Mouse (Mus musculus) heart, embryonic 15.5 days (tissue): Measurements from ENCODE around the gene Card14. TPM values are rescaled to one million over a fixed set of nuclear protein-coding genes. Genes with fewer than 3 reads are reported as not detected.
A peak's percentile ranks its signal among the peaks of the same experiment; 100 is the strongest.
"Not testable (repeated sequence)": the region's sequence is repeated elsewhere in the genome, so short reads cannot be mapped to it uniquely, and the experiment has no call there.

Experiments used
- ATAC-seq: fragments of 200-750 bp; cut with Nextera tagmentation; replicated peaks from 2 replicates; pipeline ENCODE4 v1.8.0; 2017; ENCODE audit warnings: low read depth, moderate TSS enrichment; ENCODE audit not compliant: insufficient number of reproducible peaks, insufficient read depth, low FRiP score
- H3K27ac ChIP-seq: fragments of 300-500 bp; sonication (generic); 2 replicates; pipeline ENCODE4 v1.5.1; 2015; ENCODE audit warnings: mild to moderate bottlenecking, inconsistent platforms
- H3K27me3 ChIP-seq: fragments of 300-500 bp; sonication (generic); 2 replicates; pipeline ENCODE4 v1.6.1; 2015; ENCODE audit warnings: inconsistent platforms
- H3K36me3 ChIP-seq: fragments of 300-500 bp; sonication (generic); 2 replicates; pipeline ENCODE4 v1.6.1; 2015; ENCODE audit warnings: mild to moderate bottlenecking, inconsistent platforms
- H3K4me1 ChIP-seq: fragments of 300-500 bp; sonication (generic); replicated peaks from 2 replicates; pipeline ENCODE4 v1.6.1; 2015; ENCODE audit warnings: inconsistent platforms
- H3K4me2 ChIP-seq: fragments of 300-500 bp; sonication (generic); 2 replicates; pipeline ENCODE4 v1.6.1; 2015; ENCODE audit warnings: inconsistent platforms, mild to moderate bottlenecking, moderate library complexity
- H3K4me3 ChIP-seq: fragments of 300-500 bp; sonication (generic); 2 replicates; pipeline ENCODE4 v1.5.1; 2015; ENCODE audit warnings: mild to moderate bottlenecking, inconsistent platforms
- H3K9ac ChIP-seq: fragments of 300-500 bp; sonication (generic); 2 replicates; pipeline ENCODE4 v1.6.1; 2015; ENCODE audit warnings: mild to moderate bottlenecking, inconsistent platforms
- H3K9me3 ChIP-seq: fragments of 300-500 bp; sonication (generic); replicated peaks from 2 replicates; pipeline ENCODE4 v1.6.1; 2016; ENCODE audit warnings: inconsistent platforms
- WGBS: fragments of 180-500 bp; shearing (Covaris S2); methylation state at CpG from one replicate; pipeline ENCODE4 v1.1.7; 2015; ENCODE audit warnings: mixed read lengths; 5-methylcytosine and 5-hydroxymethylcytosine counted together
- polyA plus RNA-seq: library from polyadenylated mRNA; unstranded; fragments of >200 nt; fragmentation: Nextera tagmentation; extraction: Ambion mirVana; gene quantifications from 2 replicates; pipeline ENCODE4 v1.2.1, GENCODE M21; 2015

Gene Card14
- polyA plus RNA-seq, 1 experiment from 2014 or later, result 0.38 TPM

DNA sequence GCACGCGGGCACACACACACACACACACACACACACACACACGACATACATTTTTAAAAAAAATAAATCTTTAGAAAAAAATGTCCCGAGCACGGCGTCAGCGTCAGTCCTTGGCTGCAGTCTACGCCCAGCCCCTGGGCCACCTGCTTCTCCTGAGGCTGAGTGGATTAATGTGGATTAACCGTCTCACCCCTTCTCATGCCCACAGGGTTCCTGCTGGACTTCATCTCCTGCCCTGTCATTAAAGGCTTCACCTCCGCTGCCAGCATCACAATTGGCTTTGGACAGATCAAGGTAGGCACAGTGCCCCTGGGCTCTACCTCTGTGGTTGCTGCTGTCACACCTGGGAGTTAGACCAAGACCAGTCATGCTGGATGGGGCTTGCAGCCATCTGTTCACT lies 51.5 kb downstream of the Card14 start:
- peaks cover 10% of the 10 kb centered on the region; the same call in 1 of the 2 replicates for H3K36me3 ChIP-seq
- no peaks in the 10 kb centered on the region for H3K9me3 ChIP-seq
- no peak overlapping the region for H3K9ac ChIP-seq
- peaks cover 19% of the 10 kb centered on the region for H3K4me1 ChIP-seq
- no peaks in the 10 kb centered on the region for H3K27me3 ChIP-seq
- ATAC-seq, result no peak
- WGBS, result 90% methylated on average over 10 of the region's 10 CpGs
- H3K27ac ChIP-seq, result no peak overlapping the region
- H3K4me2 ChIP-seq, result no peak overlapping the region
- no peak overlapping the region for H3K4me3 ChIP-seq

- Histone ChIP-seq H3K9ac (no peak overlapping the region), H3K4me1 (peaks cover 5% of the 10 kb centered on the region; the same call in 1 of the 2 replicates), H3K9me3 (no peaks in the 10 kb centered on the region), H3K36me3 (peaks cover 20% of the 10 kb centered on the region), H3K27me3 (no peaks in the 10 kb centered on the region), H3K4me2 (no peak overlapping the region), H3K4me3 (no peak overlapping the region), H3K27ac (no peak overlapping the region)
- 36% methylated on average over 11 of the region's 11 CpGs for WGBS
- 0 out of 2 replicates have a peak, but pooled peaks have one; percentile 10 for ATAC-seq
Observed at GRCm38 (mm10) chr11:119362769-119363533, 55.4 kb downstream of the Card14 start.

- H3K4me1 ChIP-seq, result peaks cover 5% of the 10 kb centered on the region; the same call in 1 of the 2 replicates
- WGBS, result 32% methylated on average over 11 of the region's 11 CpGs
- no peak overlapping the region for H3K27ac ChIP-seq
- peaks cover 20% of the 10 kb centered on the region for H3K36me3 ChIP-seq
- no peak overlapping the region for H3K4me2 ChIP-seq
- no peaks in the 10 kb centered on the region for H3K27me3 ChIP-seq
- no peaks in the 10 kb centered on the region for H3K9me3 ChIP-seq
- peak; percentile 69; the same call in 1 of the 2 replicates for ATAC-seq
- no peak overlapping the region for H3K9ac ChIP-seq
- H3K4me3 ChIP-seq, result no peak overlapping the region
Observed at GRCm38 (mm10) chr11:119363534-119364145, 56.1 kb downstream of the Card14 start.

- no peaks in the 10 kb centered on the region for H3K27me3 ChIP-seq
- H3K9ac ChIP-seq, result no peak overlapping the region
- H3K27ac ChIP-seq, result no peak overlapping the region
- peaks cover 18% of the 10 kb centered on the region; the same call in 1 of the 2 replicates for H3K36me3 ChIP-seq
- no peak for ATAC-seq
- WGBS, result 62% methylated on average over 6 of the region's 6 CpGs
- no peaks in the 10 kb centered on the region for H3K9me3 ChIP-seq
- H3K4me3 ChIP-seq, result no peak overlapping the region
- H3K4me1 ChIP-seq, result 0 out of 2 replicates have a peak, but pooled peaks cover 6% of the 10 kb centered on the region
- H3K4me2 ChIP-seq, result no peak overlapping the region
Observed at GRCm38 (mm10) chr11:119375425-119375824, 67.9 kb downstream of the Card14 start.

DNA sequence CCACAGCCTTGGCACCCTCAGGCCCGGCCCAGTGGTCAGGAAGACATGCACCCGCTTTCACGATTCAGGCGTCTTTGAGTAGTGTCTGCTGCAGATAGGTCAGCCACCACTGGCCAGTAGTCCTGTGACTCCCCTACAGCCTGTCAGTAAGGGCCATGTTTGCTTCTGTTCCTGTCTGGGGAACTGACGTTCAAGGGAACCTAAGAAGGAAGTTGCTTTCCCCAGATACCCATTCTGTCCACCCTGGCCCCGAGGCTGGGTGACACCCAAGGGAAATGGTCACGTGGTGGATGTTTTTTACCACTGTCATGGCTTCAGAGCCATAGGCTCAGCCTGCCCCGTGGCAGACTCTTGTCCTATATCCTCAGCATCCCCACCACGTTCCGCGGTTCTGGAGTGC lies 69.8 kb downstream of the Card14 start:
- Histone ChIP-seq H3K36me3 (peaks cover 19% of the 10 kb centered on the region; the same call in 1 of the 2 replicates), H3K27ac (no peak overlapping the region), H3K27me3 (no peaks in the 10 kb centered on the region), H3K4me3 (no peak overlapping the region), H3K4me2 (no peak overlapping the region), H3K9me3 (no peaks in the 10 kb centered on the region), H3K9ac (no peak overlapping the region), H3K4me1 (peaks cover 17% of the 10 kb centered on the region)
- 89% methylated on average over 11 of the region's 11 CpGs for WGBS
- ATAC-seq, result no peak

DNA sequence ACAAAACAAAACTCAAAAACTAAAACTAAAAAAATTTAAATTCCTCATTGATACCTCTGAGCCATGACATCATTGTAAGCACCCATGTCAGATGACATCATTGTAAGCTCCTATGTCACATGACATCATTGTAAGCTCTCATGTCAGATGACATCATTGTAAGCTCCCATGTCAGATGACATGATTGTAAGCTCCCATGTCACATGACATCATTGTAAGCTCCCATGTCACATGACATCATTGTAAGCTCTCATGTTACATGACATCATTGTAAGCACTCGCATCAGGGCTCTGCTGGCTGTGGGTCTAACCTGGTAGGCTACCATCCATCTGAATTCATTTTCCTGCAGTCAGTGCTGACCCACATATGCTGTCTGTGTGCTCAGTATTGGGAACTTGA lies 71.0 kb downstream of the Card14 start:
- Histone ChIP-seq H3K4me2 (no peak overlapping the region), H3K9ac (no peak overlapping the region), H3K36me3 (peaks cover 19% of the 10 kb centered on the region; the same call in 1 of the 2 replicates), H3K9me3 (no peaks in the 10 kb centered on the region), H3K4me3 (no peak overlapping the region), H3K27me3 (no peaks in the 10 kb centered on the region), H3K27ac (no peak overlapping the region), H3K4me1 (peaks cover 17% of the 10 kb centered on the region)
- no peak for ATAC-seq
- WGBS, result 94% methylated on average over 1 of the region's 1 CpGs

DNA sequence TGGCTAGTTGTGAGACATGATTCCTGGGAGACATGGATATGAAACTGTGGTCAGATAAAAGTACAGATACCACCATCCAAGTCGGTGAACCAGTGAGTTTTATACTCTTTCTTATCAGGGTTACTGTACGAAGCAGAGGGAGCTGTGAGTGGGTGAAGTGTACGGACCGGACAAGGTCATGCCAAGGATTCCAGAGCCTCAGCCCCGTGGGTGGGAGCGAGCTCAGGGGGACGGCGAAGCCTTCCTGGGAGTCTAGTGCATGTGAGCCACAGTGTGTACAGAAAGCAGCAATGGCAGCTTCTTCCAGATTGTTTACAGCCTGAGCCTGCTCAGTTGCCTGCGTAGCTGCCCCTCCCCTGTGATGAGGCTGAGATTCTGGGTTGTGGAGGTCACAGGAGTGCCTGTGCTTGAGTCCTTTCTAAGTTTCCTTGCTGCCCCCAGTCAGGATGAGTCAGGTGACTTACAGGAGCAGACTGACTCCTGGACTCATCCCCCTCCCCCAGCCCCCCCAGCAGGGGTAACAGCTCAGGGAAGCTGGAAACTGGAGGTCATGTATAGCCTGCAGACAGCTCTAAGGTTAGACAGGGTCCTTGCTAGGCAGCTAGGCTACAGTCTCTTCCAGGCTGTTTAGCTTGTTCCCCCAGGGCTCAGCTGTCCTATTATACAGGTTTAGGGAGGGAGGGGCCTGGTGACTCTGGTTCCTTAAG lies 74.2 kb downstream of the Card14 start:
- H3K4me1 ChIP-seq, result peaks cover 17% of the 10 kb centered on the region
- H3K27me3 ChIP-seq, result no peaks in the 10 kb centered on the region
- peak overlapping the region; percentile 62 for H3K27ac ChIP-seq
- H3K4me2 ChIP-seq, result peak overlapping the region; percentile 19; the same call in 1 of the 2 replicates
- H3K9ac ChIP-seq, result no peak overlapping the region
- H3K36me3 ChIP-seq, result peaks cover 19% of the 10 kb centered on the region; the same call in 1 of the 2 replicates
- 38% methylated on average over 9 of the region's 9 CpGs for whole genome bisulfite sequencing
- no peak overlapping the region for H3K4me3 ChIP-seq
- H3K9me3 ChIP-seq, result no peaks in the 10 kb centered on the region
- ATAC-seq, result no peak

DNA sequence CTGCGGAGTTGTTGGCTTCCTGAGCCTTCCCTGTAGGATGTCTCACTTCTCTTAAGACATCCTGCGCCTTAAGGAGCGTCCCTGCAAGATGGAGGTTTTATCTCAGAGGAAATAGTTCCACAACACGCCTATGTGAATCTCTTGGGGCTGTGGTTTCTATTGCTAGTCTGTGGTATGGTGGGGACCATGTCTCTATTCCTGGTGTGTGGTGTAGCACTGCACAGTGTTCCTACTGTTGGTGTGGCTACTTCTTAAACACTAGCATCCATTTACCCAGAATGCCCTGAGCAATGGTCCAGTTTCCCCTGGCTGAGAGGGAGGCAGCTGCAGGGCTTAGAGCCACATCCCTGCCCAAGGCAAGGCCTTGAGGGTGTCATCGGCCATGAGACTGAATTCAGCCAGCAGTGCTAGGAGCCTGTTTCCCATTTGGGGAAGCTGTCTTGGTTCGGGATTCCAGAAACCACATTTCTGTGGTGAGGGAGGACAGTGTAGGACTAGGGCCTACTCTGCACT lies 74.8 kb downstream of the Card14 start:
- peaks cover 23% of the 10 kb centered on the region for H3K4me1 ChIP-seq
- H3K9me3 ChIP-seq, result no peaks in the 10 kb centered on the region
- peak overlapping the region; percentile 62 for H3K27ac ChIP-seq
- WGBS, result 67% methylated on average over 6 of the region's 6 CpGs
- no peak overlapping the region for H3K4me2 ChIP-seq
- no peak for ATAC-seq
- H3K4me3 ChIP-seq, result no peak overlapping the region
- peaks cover 19% of the 10 kb centered on the region; the same call in 1 of the 2 replicates for H3K36me3 ChIP-seq
- H3K9ac ChIP-seq, result no peak overlapping the region
- H3K27me3 ChIP-seq, result no peaks in the 10 kb centered on the region

GRCm38 (mm10) chr11:119384904-119385303 lies 77.3 kb downstream of the Card14 start:
- no peaks in the 10 kb centered on the region for H3K9me3 ChIP-seq
- H3K27ac ChIP-seq, result no peak overlapping the region
- no peak for ATAC-seq
- WGBS, result 48% methylated on average over 4 of the region's 4 CpGs
- H3K9ac ChIP-seq, result no peak overlapping the region; the same call in 1 of the 2 replicates
- H3K27me3 ChIP-seq, result no peaks in the 10 kb centered on the region
- H3K4me2 ChIP-seq, result no peak overlapping the region
- peaks cover 7% of the 10 kb centered on the region; the same call in 1 of the 2 replicates for H3K36me3 ChIP-seq
- peaks cover 38% of the 10 kb centered on the region for H3K4me1 ChIP-seq
- no peak overlapping the region for H3K4me3 ChIP-seq

DNA sequence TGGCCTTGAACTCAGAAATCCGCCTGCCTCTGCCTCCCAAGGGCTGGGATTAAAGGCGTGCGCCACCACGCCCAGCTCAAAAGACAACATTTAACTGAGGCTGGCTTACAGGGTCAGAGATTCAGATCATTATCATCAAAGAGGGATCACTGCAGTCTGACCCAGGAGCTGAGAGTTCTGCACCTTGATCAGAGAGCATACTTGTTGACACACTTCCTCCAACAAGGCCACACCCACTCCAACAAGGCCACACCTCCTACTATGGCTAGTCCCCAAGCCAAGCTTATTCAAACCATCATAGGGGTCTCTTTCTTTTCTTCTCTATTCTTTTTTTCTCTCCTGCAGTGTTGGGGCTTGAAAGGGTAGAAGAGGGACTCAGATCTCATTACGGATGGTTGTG lies 78.7 kb downstream of the Card14 start:
- H3K4me3 ChIP-seq, result no peak overlapping the region
- H3K27me3 ChIP-seq, result no peaks in the 10 kb centered on the region
- H3K36me3 ChIP-seq, result no peaks in the 10 kb centered on the region
- ATAC-seq, result no peak
- peaks cover 43% of the 10 kb centered on the region for H3K4me1 ChIP-seq
- H3K9me3 ChIP-seq, result no peaks in the 10 kb centered on the region
- no peak overlapping the region for H3K4me2 ChIP-seq
- no peak overlapping the region for H3K9ac ChIP-seq
- H3K27ac ChIP-seq, result no peak overlapping the region
- WGBS, result 96% methylated on average over 5 of the region's 5 CpGs

DNA sequence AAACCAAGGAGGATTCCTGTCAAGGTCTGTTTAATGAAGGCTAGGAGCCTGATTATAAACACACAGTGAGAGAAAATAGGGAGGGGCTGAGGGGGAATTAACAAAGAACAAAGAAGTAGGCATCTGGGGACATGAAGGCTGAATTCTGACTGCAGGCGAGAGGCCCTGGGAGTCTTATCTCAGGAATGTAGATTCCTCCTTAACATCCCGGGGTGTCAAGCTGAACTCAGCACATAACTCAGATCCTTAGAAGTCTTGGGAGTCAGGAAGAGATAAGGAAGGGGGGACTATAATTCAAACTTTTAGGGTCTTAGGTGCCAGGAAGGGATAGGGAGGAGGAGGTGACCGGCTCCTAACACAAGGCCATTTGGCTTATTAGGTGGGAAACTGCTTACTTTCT lies 79.7 kb downstream of the Card14 start:
- 11% methylated on average over 3 of the region's 3 CpGs for WGBS
- H3K4me1 ChIP-seq, result peaks cover 43% of the 10 kb centered on the region
- peak overlapping the region; percentile 76 for H3K27ac ChIP-seq
- H3K9ac ChIP-seq, H3K36me3 ChIP-seq, H3K27me3 ChIP-seq, H3K4me3 ChIP-seq, H3K4me2 ChIP-seq, H3K9me3 ChIP-seq, ATAC-seq: not testable (repeated sequence)
